In genomic region chr2:31815367-31815766, GRCm38 (mm10) we compare ENCODE assay signal across 9 mouse cellular contexts. TPM values are rescaled to one million over a fixed set of nuclear protein-coding genes. Genes with fewer than 3 reads are reported as not detected.
DNase-seq lines count a peak whose midpoint lies in the region; ATAC-seq and TF ChIP-seq lines count a peak whose summit lies in the region.
"Had no signal": no experiment of that assay in that cellular context is flagged by ENCODE, and none has a peak within 500 bp of the region (broad histone marks: within the 10 kb centered on the region; RNA-seq: fewer than 3 reads in every experiment).

No protein-coding gene starts in this region.

- no peak overlapping the region for H3K4me2 ChIP-seq in forebrain, embryonic 16.5 days (ENCODE audit: low read length)
- H3K4me2 ChIP-seq in intestine, postnatal 0 days (replicated peaks; ENCODE audit: low read depth): no peak overlapping the region
- H3K4me2 ChIP-seq in limb, embryonic 11.5 days (ENCODE audit: low read depth, severe bottlenecking): no peak overlapping the region
- no peak overlapping the region for H3K4me2 ChIP-seq in neural tube, embryonic 14.5 days (ENCODE audit: low read depth, low read length)

- TF ChIP-seq CTCF in intestine, postnatal 0 days (IDR thresholded peaks at IDR 0.05; ENCODE audit: low read depth): peak; percentile 94

- WGBS in forebrain, embryonic 16.5 days: 33% methylated on average over 5 of the region's 5 CpGs
- WGBS in intestine, postnatal 0 days: 21% methylated on average over 5 of the region's 5 CpGs
- 25% methylated on average over 5 of the region's 5 CpGs for WGBS in limb, embryonic 11.5 days
- WGBS in neural tube, embryonic 14.5 days: 35% methylated on average over 5 of the region's 5 CpGs

- H3K9me3 ChIP-seq in forebrain, embryonic 16.5 days (ENCODE audit: control insufficient read depth, low read length): no peaks in the 10 kb centered on the region
- no peaks in the 10 kb centered on the region for H3K9me3 ChIP-seq in intestine, postnatal 0 days (ENCODE audit: control insufficient read depth)
- no peaks in the 10 kb centered on the region for H3K9me3 ChIP-seq in limb, embryonic 11.5 days (ENCODE audit: control insufficient read depth, low read length)
- no peaks in the 10 kb centered on the region for H3K9me3 ChIP-seq in neural tube, embryonic 14.5 days (ENCODE audit: control insufficient read depth, low read length)

- H3K9ac ChIP-seq in forebrain, embryonic 16.5 days (replicated peaks; ENCODE audit: low read depth, low read length): no peak overlapping the region
- no peak overlapping the region for H3K9ac ChIP-seq in intestine, postnatal 0 days (ENCODE audit: low read depth, low read length)
- no peak overlapping the region for H3K9ac ChIP-seq in limb, embryonic 11.5 days (ENCODE audit: low read length)
- H3K9ac ChIP-seq in neural tube, embryonic 14.5 days (replicated peaks; ENCODE audit: low read depth, low read length): no peak overlapping the region

- no peaks in the 10 kb centered on the region; the same call in 1 of the 2 replicates for H3K27me3 ChIP-seq in forebrain, embryonic 16.5 days (replicated peaks; ENCODE audit: control insufficient read depth, insufficient read depth, low read length)
- H3K27me3 ChIP-seq in intestine, postnatal 0 days (replicated peaks; ENCODE audit: control insufficient read depth, insufficient read depth, low read length): no peaks in the 10 kb centered on the region
- no peaks in the 10 kb centered on the region for H3K27me3 ChIP-seq in limb, embryonic 11.5 days (ENCODE audit: control insufficient read depth, insufficient read depth, low read length)
- no peaks in the 10 kb centered on the region for H3K27me3 ChIP-seq in neural tube, embryonic 14.5 days (ENCODE audit: control insufficient read depth, insufficient read depth, low read length)

- no peak overlapping the region for H3K4me3 ChIP-seq in forebrain, embryonic 16.5 days (replicated peaks; ENCODE audit: low read length)
- no peak overlapping the region for H3K4me3 ChIP-seq in intestine, postnatal 0 days (ENCODE audit: low read depth, low read length)
- no peak overlapping the region for H3K4me3 ChIP-seq in limb, embryonic 11.5 days (ENCODE audit: low read depth, low read length)
- no peak overlapping the region for H3K4me3 ChIP-seq in neural tube, embryonic 14.5 days (ENCODE audit: low read depth, low read length)
- H3K4me3 ChIP-seq: myocyte had no signal

- peaks cover 1% of the 10 kb centered on the region; the same call in 1 of the 2 replicates for H3K4me1 ChIP-seq in forebrain, embryonic 16.5 days (replicated peaks; ENCODE audit: control insufficient read depth, insufficient read depth, low read length)
- no peaks in the 10 kb centered on the region for H3K4me1 ChIP-seq in intestine, postnatal 0 days (replicated peaks; ENCODE audit: control insufficient read depth, insufficient read depth, low read length)
- H3K4me1 ChIP-seq in limb, embryonic 11.5 days (ENCODE audit: control insufficient read depth, insufficient read depth, low read length): no peaks in the 10 kb centered on the region
- H3K4me1 ChIP-seq in neural tube, embryonic 14.5 days (ENCODE audit: control insufficient read depth, insufficient read depth, low read length): peaks cover 2% of the 10 kb centered on the region; the same call in 1 of the 2 replicates

- ATAC-seq in forebrain, embryonic 16.5 days: peak; percentile 50; the same call in 1 of the 2 replicates
- no peak for ATAC-seq in intestine, postnatal 0 days
- ATAC-seq in limb, embryonic 11.5 days (ENCODE audit: insufficient number of reproducible peaks, low FRiP score, low TSS enrichment, low read depth): no peak
- ATAC-seq in neural tube, embryonic 14.5 days (ENCODE audit: low read depth): peak; percentile 49; the same call in 1 of the 2 replicates

- H3K27ac ChIP-seq in forebrain, embryonic 16.5 days (ENCODE audit: low read length): no peak overlapping the region
- no peak overlapping the region for H3K27ac ChIP-seq in intestine, postnatal 0 days (ENCODE audit: low read depth, low read length)
- no peak overlapping the region for H3K27ac ChIP-seq in limb, embryonic 11.5 days (replicated peaks; ENCODE audit: low read depth, low read length)
- no peak overlapping the region for H3K27ac ChIP-seq in neural tube, embryonic 14.5 days (ENCODE audit: low read depth, low read length)

- peak; percentile 44 for DNase-seq in urinary bladder, postnatal 25 days (ENCODE audit: low spot score)
- no peak for DNase-seq in urinary bladder, adult 18-20 months (ENCODE audit: low spot score in 2 of 2)
- DNase-seq in c-Kit-positive CD71-positive TER-119-negative erythroid progenitor cells, embryonic 14.5 days (ENCODE audit: low read depth): peak; percentile 24
- peak; percentile 81 for DNase-seq in limb, embryonic 11.5 days (ENCODE audit: low spot score)
- DNase-seq in thymus, postnatal 0 days (ENCODE audit: low spot score): peak; percentile 65

- H3K36me3 ChIP-seq in forebrain, embryonic 16.5 days (ENCODE audit: control insufficient read depth, insufficient read depth): no peaks in the 10 kb centered on the region
- no peaks in the 10 kb centered on the region for H3K36me3 ChIP-seq in intestine, postnatal 0 days (ENCODE audit: control insufficient read depth, insufficient read depth)
- no peaks in the 10 kb centered on the region for H3K36me3 ChIP-seq in limb, embryonic 11.5 days (ENCODE audit: control insufficient read depth, insufficient read depth, low read length)
- no peaks in the 10 kb centered on the region for H3K36me3 ChIP-seq in neural tube, embryonic 14.5 days (ENCODE audit: control insufficient read depth, insufficient read depth, low read length)

RNA-seq across cellular contexts. Expression of gene Qrfp, which starts 5.0 kb away (rescaled TPM):
- polyA plus RNA-seq in forebrain, embryonic 16.5 days (2015; fragmentation: Nextera tagmentation; extraction: Ambion mirVana): 0.06 TPM in 1 of 2 replicates, not detected in the other
- polyA plus RNA-seq in intestine, postnatal 0 days (2015; fragmentation: Nextera tagmentation; extraction: Ambion mirVana): 0.12 and 0.18 TPM in 2 replicates
- polyA plus RNA-seq in limb, embryonic 11.5 days (2014; fragmentation: Nextera tagmentation; extraction: Ambion mirVana): 0.09 and 0.31 TPM in 2 replicates
- 0.09 TPM in 1 of 2 replicates, not detected in the other for polyA plus RNA-seq in neural tube, embryonic 14.5 days (2014; fragmentation: Nextera tagmentation; extraction: Ambion mirVana)
- 1.5 and 2.1 TPM in 2 replicates for polyA plus RNA-seq in thymus, postnatal 0 days (2015; fragmentation: Nextera tagmentation; extraction: Ambion mirVana)

RNA-seq across cellular contexts. Expression of gene Fibcd1, which starts 30.4 kb away (rescaled TPM):
- 2.7 and 4.2 TPM in 2 replicates for polyA plus RNA-seq in forebrain, embryonic 16.5 days (2015; fragmentation: Nextera tagmentation; extraction: Ambion mirVana)
- 2.0 and 2.3 TPM in 2 replicates for polyA plus RNA-seq in intestine, postnatal 0 days (2015; fragmentation: Nextera tagmentation; extraction: Ambion mirVana)
- polyA plus RNA-seq in limb, embryonic 11.5 days (2014; fragmentation: Nextera tagmentation; extraction: Ambion mirVana): 0.03 TPM in 1 of 2 replicates, not detected in the other
- polyA plus RNA-seq in neural tube, embryonic 14.5 days (2014; fragmentation: Nextera tagmentation; extraction: Ambion mirVana): 3.8 and 4.3 TPM in 2 replicates
- 0.13 and 0.27 TPM in 2 replicates for polyA plus RNA-seq in thymus, postnatal 0 days (2015; fragmentation: Nextera tagmentation; extraction: Ambion mirVana)

Comparison
In these comparisons a context has a peak if more than half of its experiments do, and no peak if none do; other contexts are left out.
1. DNase-seq: peak in urinary bladder, postnatal 25 days (single experiment), c-Kit-positive CD71-positive TER-119-negative erythroid progenitor cells, embryonic 14.5 days (single experiment), limb, embryonic 11.5 days (single experiment) and thymus, postnatal 0 days (single experiment); none in urinary bladder, adult 18-20 months (0 of 2).
2. ATAC-seq: peak in forebrain, embryonic 16.5 days (single experiment) and neural tube, embryonic 14.5 days (single experiment); none in intestine, postnatal 0 days (single experiment) and limb, embryonic 11.5 days (single experiment).